Mouse (Mus musculus) MEL (cell line): Measurements from ENCODE around the gene Trpm3.

Experiments used
- CTCF ChIP-seq, 3 experiments: IDR thresholded peaks in 2 of 3; conservative IDR thresholded peaks in 1 of 3; 2 replicates each; pipeline ENCODE4 v1.5.1; 2011 to 2012; ENCODE audit warnings: low read length in 3 of 3, low read depth in 2 of 3, mild to moderate bottlenecking in 2 of 3, improper control_type of control experiment in 1 of 3, inconsistent platforms in 1 of 3, mixed read lengths in 1 of 3, moderate library complexity in 1 of 3; ENCODE audit not compliant: control insufficient read depth in 1 of 3, insufficient read depth in 1 of 3, poor library complexity in 1 of 3, severe bottlenecking in 1 of 3
- EP300 ChIP-seq, 2 experiments: IDR thresholded peaks; 2 replicates each; pipeline ENCODE4 v1.6.1; 2011; ENCODE audit warnings: improper control_type of control experiment in 2 of 2, low read length in 2 of 2, low read depth in 1 of 2, mild to moderate bottlenecking in 1 of 2
- GATA1 ChIP-seq: IDR thresholded peaks from 2 replicates; pipeline ENCODE4 v1.6.1; 2011; ENCODE audit warnings: low read depth, low read length, improper control_type of control experiment
- KAT2A ChIP-seq: conservative IDR thresholded peaks from 2 replicates; pipeline ENCODE4 v1.6.1; 2012; ENCODE audit warnings: low read depth, low read length, improper control_type of control experiment, inconsistent platforms
- POLR2A ChIP-seq, 2 experiments: IDR thresholded peaks; 2 replicates each; pipeline ENCODE4 v1.6.1; 2011 to 2012; ENCODE audit warnings: low read length in 2 of 2, mild to moderate bottlenecking in 2 of 2, control low read depth in 1 of 2, improper control_type of control experiment in 1 of 2, low read depth in 1 of 2, moderate library complexity in 1 of 2; ENCODE audit not compliant: control insufficient read depth in 1 of 2, insufficient read depth in 1 of 2, poor library complexity in 1 of 2
- RCOR1 ChIP-seq: IDR thresholded peaks from 2 replicates; pipeline ENCODE4 v1.6.1; 2012; ENCODE audit warnings: low read depth, mild to moderate bottlenecking, inconsistent platforms, low read length, improper control_type of control experiment
- TAL1 ChIP-seq: IDR thresholded peaks from 2 replicates; pipeline ENCODE4 v1.6.1; 2012; ENCODE audit warnings: mild to moderate bottlenecking, inconsistent platforms, low read length, moderate library complexity, mixed read lengths
- USF1 ChIP-seq: IDR thresholded peaks from 2 replicates; pipeline ENCODE4 v1.6.1; 2014; ENCODE audit warnings: low read depth, mild to moderate bottlenecking, inconsistent platforms, low read length, improper control_type of control experiment, moderate library complexity
- USF2 ChIP-seq, 2 experiments: IDR thresholded peaks; 2 replicates each; pipeline ENCODE4 v1.6.1; 2011 to 2012; ENCODE audit warnings: improper control_type of control experiment in 2 of 2, low read length in 2 of 2, borderline replicate concordance in 1 of 2, inconsistent platforms in 1 of 2, low read depth in 1 of 2, mild to moderate bottlenecking in 1 of 2; ENCODE audit not compliant: insufficient read depth in 1 of 2
- ZC3H11A ChIP-seq: IDR thresholded peaks from 2 replicates; pipeline ENCODE4 v1.6.1; 2012; ENCODE audit warnings: low read depth, mild to moderate bottlenecking, inconsistent platforms, low read length, improper control_type of control experiment
- ZMIZ1 ChIP-seq: IDR thresholded peaks from 2 replicates; pipeline ENCODE4 v1.6.1; 2012; ENCODE audit warnings: low read depth, mild to moderate bottlenecking, inconsistent platforms, low read length, improper control_type of control experiment, moderate library complexity

- TF ChIP-seq CTCF (IDR thresholded peaks at IDR 0.05 in 2 of 3, conservative IDR thresholded peaks at IDR 0.05 in 1 of 3; ENCODE audit: control insufficient read depth in 1 of 3, insufficient read depth in 1 of 3, low read depth in 2 of 3, low read length in 3 of 3, poor library complexity in 1 of 3, severe bottlenecking in 1 of 3) (no peak), USF2 (IDR thresholded peaks at IDR 0.05; ENCODE audit: borderline replicate concordance in 1 of 2, insufficient read depth in 1 of 2, low read depth in 1 of 2, low read length in 2 of 2) (no peak), RCOR1 (no peak), ZMIZ1 (no peak), USF1 (no peak), ZC3H11A (no peak), TAL1 (no peak), GATA1 (no peak), POLR2A (IDR thresholded peaks at IDR 0.05; ENCODE audit: control insufficient read depth in 1 of 2, insufficient read depth in 1 of 2, low read depth in 1 of 2, low read length in 2 of 2, poor library complexity in 1 of 2) (no peak), KAT2A (no peak), EP300 (IDR thresholded peaks at IDR 0.05; ENCODE audit: low read depth in 1 of 2, low read length in 2 of 2) (no peak)
Measured at GRCm38 (mm10) chr19:22631316-22631715, 492.5 kb downstream of the Trpm3 start.
